Mouse (Mus musculus) hindbrain, embryonic 14.5 days (tissue): ENCODE measurements at regions not wholly inside any gene's neighbourhood (a gene's known extent, or its start where the extent isn't known, plus 50 kb on each side); places are given as distances from the start of the nearest gene placed in this dataset.

ENCODE experiments used
- ATAC-seq: fragments of 200-750 bp; cut with Nextera tagmentation; 2 replicates; pipeline ENCODE4 v1.8.0; 2017; ENCODE audit warnings: moderate number of reproducible peaks, mild to moderate bottlenecking, moderate TSS enrichment, moderate library complexity; ENCODE audit not compliant: low FRiP score
- DNase-seq: peaks from one replicate; pipeline ENCODE4 v3.0.0-alpha.2; 2015; ENCODE audit warnings: low spot score
- H3K27ac ChIP-seq: fragments of 300-500 bp; sonication (generic); 2 replicates; pipeline ENCODE4 v1.5.1; 2014; ENCODE audit warnings: mild to moderate bottlenecking, moderate library complexity
- H3K27me3 ChIP-seq: fragments of 300-500 bp; sonication (generic); 2 replicates; pipeline ENCODE4 v1.6.1; 2014; ENCODE audit warnings: mild to moderate bottlenecking, low read length, mixed read lengths; ENCODE audit not compliant: control insufficient read depth, insufficient read depth
- H3K36me3 ChIP-seq: fragments of 300-500 bp; sonication (generic); replicated peaks from 2 replicates; pipeline ENCODE4 v1.6.1; 2014; ENCODE audit not compliant: control insufficient read depth, insufficient read depth
- H3K4me1 ChIP-seq: fragments of 300-500 bp; sonication (generic); replicated peaks from 2 replicates; pipeline ENCODE4 v1.6.1; 2014; ENCODE audit warnings: antibody characterized with exemption, low read length, mixed read lengths; ENCODE audit not compliant: control insufficient read depth, insufficient read depth
- H3K4me2 ChIP-seq: fragments of 300-500 bp; sonication (generic); replicated peaks from 2 replicates; pipeline ENCODE4 v1.6.1; 2014; ENCODE audit warnings: mild to moderate bottlenecking, moderate library complexity
- H3K4me3 ChIP-seq: fragments of 300-500 bp; sonication (generic); replicated peaks from 2 replicates; pipeline ENCODE4 v1.5.1; 2014; ENCODE audit warnings: mild to moderate bottlenecking, low read length
- H3K9ac ChIP-seq: fragments of 300-500 bp; sonication (generic); 2 replicates; pipeline ENCODE4 v1.6.1; 2014
- H3K9me3 ChIP-seq: fragments of 300-500 bp; sonication (generic); 2 replicates; pipeline ENCODE4 v1.6.1; 2016; ENCODE audit warnings: low read length; ENCODE audit not compliant: control insufficient read depth
- WGBS: fragments of 180-500 bp; shearing (Covaris S2); extraction: QIAGEN DNeasy Blood & Tissue Kit; methylation state at CpG from one replicate; pipeline ENCODE4 v1.1.7; 2014; 5-methylcytosine and 5-hydroxymethylcytosine counted together

DNA sequence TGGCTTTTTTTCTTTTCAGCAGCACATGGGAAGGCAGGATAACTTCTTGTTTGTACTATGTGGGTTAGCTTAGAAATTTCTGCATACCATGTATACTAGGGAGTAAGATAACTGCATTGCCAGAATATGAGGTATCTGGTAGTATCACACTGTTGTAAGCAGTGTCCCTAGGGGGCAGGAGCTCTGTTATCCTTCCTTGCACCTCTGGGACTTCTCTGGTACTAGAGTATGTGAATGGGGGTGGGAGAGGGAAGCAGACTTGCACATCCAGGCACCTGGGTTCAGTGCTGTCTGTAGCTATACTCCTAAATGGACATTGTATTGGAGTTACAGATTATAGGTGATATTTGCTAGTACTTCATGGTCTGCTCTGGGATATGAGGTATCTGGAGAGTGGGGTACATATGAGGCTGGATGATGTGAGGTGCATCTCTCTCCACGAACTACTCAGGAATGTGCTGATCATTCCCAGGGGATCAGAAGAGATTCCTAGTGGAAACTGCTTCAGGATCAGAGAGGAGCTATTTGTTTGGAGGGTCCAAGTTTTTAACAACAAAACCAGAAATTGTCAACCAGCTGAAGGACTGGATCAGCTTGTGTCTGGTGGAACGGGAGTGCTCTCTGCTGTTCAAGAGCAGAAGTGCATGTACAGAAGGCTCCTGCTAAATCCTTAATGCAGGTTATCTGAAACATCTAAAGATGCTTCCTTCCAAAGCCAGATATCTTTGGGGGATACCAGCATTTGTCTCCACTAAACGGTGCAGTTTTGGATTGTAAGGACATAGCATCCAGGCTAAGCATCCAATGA, 402.7 kb upstream of the Vrk2 start:
- no peak overlapping the region for H3K4me3 ChIP-seq
- H3K27ac ChIP-seq: no peak overlapping the region

DNA sequence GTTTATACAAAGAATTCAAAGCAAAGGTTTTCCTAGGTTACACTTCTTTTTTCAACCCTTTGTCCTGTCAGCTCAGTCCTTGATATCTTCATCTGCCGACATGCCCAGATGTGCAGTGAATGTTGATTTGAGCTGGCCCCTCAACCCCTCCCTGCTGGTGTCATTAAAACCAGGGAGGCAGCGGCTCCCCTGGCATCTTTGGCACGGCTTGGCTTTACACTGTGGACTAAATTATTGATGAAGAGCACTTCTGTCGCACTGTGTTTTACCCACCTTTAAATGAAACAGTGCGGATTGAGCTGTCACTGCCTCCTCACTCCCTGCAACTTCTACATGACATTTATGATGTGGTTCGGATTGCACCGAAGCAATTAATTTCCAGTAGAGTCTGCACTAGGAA, 387.4 kb upstream of the Vrk2 start:
- DNase-seq (peak; percentile 37), ATAC-seq (peak; percentile 88)
- H3K27ac ChIP-seq: peak overlapping the region; percentile 38
- no peaks in the 10 kb centered on the region for H3K36me3 ChIP-seq
- H3K4me3 ChIP-seq: no peak overlapping the region
- peak overlapping the region; percentile 27; the same call in 1 of the 2 replicates for H3K4me2 ChIP-seq
- no peaks in the 10 kb centered on the region for H3K9me3 ChIP-seq
- H3K4me1 ChIP-seq: peaks cover 4% of the 10 kb centered on the region
- H3K27me3 ChIP-seq: no peaks in the 10 kb centered on the region
- no peak overlapping the region for H3K9ac ChIP-seq
- WGBS: 33% methylated on average over 7 of the region's 7 CpGs

More for the DNA sequence above, 402.7 kb upstream of the Vrk2 start:
- Histone ChIP-seq H3K4me1 (no peaks in the 10 kb centered on the region), H3K36me3 (no peaks in the 10 kb centered on the region), H3K9me3 (no peaks in the 10 kb centered on the region), H3K27me3 (no peaks in the 10 kb centered on the region), H3K4me2 (no peak overlapping the region), H3K9ac (no peak overlapping the region)
- 28% methylated on average over 3 of the region's 3 CpGs for WGBS
- ATAC-seq (peak; percentile 64; the same call in 1 of the 2 replicates), DNase-seq (peak; percentile 82)

GRCm38 (mm10) chr11:26972533-26973081, 378.8 kb upstream of the Vrk2 start:
- no peak overlapping the region for H3K27ac ChIP-seq
- ATAC-seq: no peak
- WGBS: 63% methylated on average over 8 of the region's 8 CpGs

GRCm38 (mm10) chr11:26971161-26971560, 377.4 kb upstream of the Vrk2 start:
- DNase-seq: no peak
- no peak overlapping the region for H3K9ac ChIP-seq
- 70% methylated on average over 2 of the region's 2 CpGs for WGBS
- no peak overlapping the region for H3K4me2 ChIP-seq
- H3K9me3 ChIP-seq: no peaks in the 10 kb centered on the region
- H3K27me3 ChIP-seq: no peaks in the 10 kb centered on the region
- no peak for ATAC-seq
- H3K36me3 ChIP-seq: no peaks in the 10 kb centered on the region
- H3K4me1 ChIP-seq: no peaks in the 10 kb centered on the region
- no peak overlapping the region for H3K27ac ChIP-seq
- H3K4me3 ChIP-seq: no peak overlapping the region

More at GRCm38 (mm10) chr11:26972533-26973081, 378.8 kb upstream of the Vrk2 start:
- no peaks in the 10 kb centered on the region for H3K4me1 ChIP-seq
- no peak overlapping the region for H3K4me2 ChIP-seq
- no peaks in the 10 kb centered on the region for H3K36me3 ChIP-seq
- H3K9ac ChIP-seq: no peak overlapping the region
- no peaks in the 10 kb centered on the region for H3K27me3 ChIP-seq
- no peak overlapping the region for H3K4me3 ChIP-seq
- H3K9me3 ChIP-seq: no peaks in the 10 kb centered on the region
- DNase-seq: no peak

DNA sequence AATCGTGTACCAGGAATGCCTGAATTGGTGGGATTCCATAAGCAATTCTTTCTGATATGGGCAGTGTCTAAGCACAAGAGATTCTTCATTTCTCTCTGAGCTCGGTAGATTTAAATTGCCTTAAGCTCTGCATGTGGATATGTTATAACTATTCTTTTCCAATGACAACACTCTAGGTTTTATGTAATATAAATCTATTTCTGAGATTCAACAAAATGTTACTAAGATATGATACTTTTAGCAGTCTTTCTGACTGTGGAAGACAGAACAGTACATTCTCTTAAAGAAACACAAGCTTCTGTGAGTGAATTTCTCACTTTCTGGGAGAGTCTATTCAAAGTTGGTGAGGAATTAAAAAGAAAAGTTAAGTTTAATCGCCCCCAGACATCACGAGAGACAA, 373.6 kb upstream of the Vrk2 start:
- no peak overlapping the region for H3K9ac ChIP-seq
- H3K36me3 ChIP-seq: no peaks in the 10 kb centered on the region
- 88% methylated on average over 4 of the region's 4 CpGs for WGBS
- H3K9me3 ChIP-seq: no peaks in the 10 kb centered on the region
- H3K27me3 ChIP-seq: no peaks in the 10 kb centered on the region
- DNase-seq: no peak
- H3K4me3 ChIP-seq: no peak overlapping the region
- H3K4me2 ChIP-seq: no peak overlapping the region
- no peak for ATAC-seq
- H3K27ac ChIP-seq: no peak overlapping the region
- H3K4me1 ChIP-seq: no peaks in the 10 kb centered on the region

DNA sequence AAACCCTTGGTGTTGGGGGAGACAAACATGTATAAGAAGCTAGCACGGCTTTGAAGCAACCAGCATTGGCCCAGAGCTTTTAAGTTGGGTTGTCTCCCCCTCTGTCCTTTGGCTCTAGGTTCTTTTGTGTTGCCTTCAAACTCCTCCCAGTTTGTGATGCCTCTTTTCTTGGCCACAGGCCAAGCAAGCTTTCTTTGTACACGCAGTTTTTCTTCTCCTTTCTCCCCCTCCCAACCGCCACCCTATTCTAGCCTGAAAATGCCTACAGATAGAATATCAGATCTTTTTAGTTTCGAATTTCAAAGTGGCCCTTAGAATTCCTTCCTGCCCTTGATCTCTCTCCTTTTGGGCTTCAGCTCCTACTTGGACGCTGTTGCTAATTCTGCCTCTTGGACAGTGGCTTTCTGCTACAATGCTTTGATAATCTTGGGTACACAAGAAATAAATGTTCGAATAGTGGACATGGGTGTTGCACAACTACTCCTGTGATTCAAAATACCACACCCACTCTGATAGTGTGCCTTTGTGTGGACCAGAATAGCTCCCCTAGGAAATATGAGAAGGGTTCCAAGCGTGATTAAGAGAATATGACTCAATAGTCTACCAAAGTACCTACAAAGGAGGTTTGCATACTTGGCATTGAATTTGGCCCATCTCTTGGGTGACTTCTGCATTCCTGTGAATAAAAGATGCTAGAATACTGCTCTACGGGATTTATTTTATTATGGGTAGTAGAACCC, 369.3 kb upstream of the Vrk2 start:
- Histone ChIP-seq H3K27ac (no peak overlapping the region), H3K4me2 (no peak overlapping the region)
- 53% methylated on average over 8 of the region's 8 CpGs for WGBS

DNA sequence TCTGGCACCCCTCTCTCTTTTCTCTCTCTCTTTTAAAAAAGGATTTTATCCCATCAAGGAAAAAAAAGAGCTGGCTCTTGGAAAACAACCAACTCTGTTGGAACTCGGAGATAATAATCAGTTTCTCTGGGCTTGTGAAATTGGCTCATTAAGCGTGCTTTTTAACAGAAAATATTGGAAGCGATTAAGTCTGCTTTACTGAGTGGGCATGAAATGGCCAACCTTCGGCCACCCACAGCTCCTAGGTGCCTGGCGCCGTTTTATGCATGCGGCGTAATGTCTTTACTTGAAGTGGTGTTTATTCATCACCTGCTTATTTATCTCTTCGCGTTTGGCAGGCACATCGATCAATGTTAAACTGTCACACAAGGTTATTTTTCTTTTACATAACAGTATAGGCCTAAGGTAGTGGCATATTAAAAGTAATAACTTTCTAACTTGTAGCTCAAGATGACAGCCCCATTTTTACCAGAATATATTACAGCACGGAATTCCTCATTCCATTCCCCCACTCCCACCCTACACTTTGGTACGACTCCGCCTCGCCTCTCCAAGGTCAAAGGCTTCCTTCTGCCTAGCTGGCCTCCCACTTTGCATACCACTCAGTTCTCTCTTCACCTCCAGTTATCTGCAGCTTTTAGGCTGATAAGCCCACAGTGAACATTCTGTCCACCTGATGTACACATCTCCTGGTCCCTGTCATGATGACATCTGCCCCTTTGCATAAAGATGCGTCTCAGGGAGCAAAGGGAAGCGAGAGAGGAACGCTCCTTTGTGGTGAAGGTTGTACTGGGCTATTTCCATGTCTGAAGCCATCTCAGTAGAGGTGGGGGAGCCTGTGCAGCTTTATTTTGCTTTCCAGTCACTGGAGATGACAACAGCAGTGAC, 368.5 kb upstream of the Vrk2 start:
- no peaks in the 10 kb centered on the region for H3K9me3 ChIP-seq
- no peaks in the 10 kb centered on the region for H3K36me3 ChIP-seq
- H3K4me2 ChIP-seq: no peak overlapping the region
- peak; percentile 31; the same call in 1 of the 2 replicates for ATAC-seq
- H3K4me3 ChIP-seq: no peak overlapping the region
- peaks cover 6% of the 10 kb centered on the region; the same call in 1 of the 2 replicates for H3K4me1 ChIP-seq
- H3K27ac ChIP-seq: 0 out of 2 replicates have a peak overlapping the region, but pooled peaks have one; percentile 52
- no peak overlapping the region for H3K9ac ChIP-seq
- H3K27me3 ChIP-seq: no peaks in the 10 kb centered on the region
- 53% methylated on average over 18 of the region's 18 CpGs for WGBS
- DNase-seq: peak; percentile 33

More for the DNA sequence above, 369.3 kb upstream of the Vrk2 start:
- no peak for DNase-seq
- H3K9me3 ChIP-seq: no peaks in the 10 kb centered on the region
- no peak overlapping the region for H3K9ac ChIP-seq
- no peaks in the 10 kb centered on the region for H3K36me3 ChIP-seq
- no peaks in the 10 kb centered on the region for H3K27me3 ChIP-seq
- H3K4me3 ChIP-seq: no peak overlapping the region
- H3K4me1 ChIP-seq: peaks cover 6% of the 10 kb centered on the region; the same call in 1 of the 2 replicates
- no peak for ATAC-seq

DNA sequence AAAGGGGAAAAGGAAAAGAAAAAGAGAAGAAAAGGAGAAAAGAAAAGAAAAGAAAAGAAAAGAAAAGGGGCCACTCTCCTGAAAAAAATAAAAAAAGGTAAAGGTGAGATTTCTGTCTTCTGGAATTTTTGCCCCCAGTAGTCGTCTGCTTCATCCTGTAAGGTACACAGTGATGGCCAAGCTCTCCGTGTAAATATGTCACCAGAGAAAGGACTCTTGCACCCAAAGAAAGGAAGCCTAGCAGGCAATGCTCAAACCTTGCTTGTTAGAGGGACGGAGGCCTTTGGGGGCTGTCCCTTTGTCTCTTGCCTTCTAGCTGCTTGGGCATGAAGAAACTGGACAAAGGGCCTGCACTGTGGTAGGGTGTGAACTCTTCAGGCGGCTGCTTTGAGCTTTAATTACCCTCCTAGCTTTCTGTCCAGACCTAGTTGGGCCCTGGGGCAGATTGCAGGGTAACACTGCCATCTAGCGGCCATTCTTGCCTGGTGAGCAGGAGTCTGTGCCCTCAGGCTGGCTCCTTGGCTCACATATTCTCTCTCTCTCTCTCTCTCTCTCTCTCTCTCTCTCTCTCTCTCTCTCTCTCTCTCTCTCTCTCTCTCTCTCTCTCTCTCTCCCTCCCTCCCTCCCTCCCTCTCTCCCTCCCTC, 367.7 kb upstream of the Vrk2 start:
- Histone ChIP-seq H3K27ac (no peak overlapping the region), H3K36me3 (no peaks in the 10 kb centered on the region), H3K4me1 (peaks cover 6% of the 10 kb centered on the region; the same call in 1 of the 2 replicates), H3K4me2 (peak overlapping the region; percentile 43), H3K9me3 (no peaks in the 10 kb centered on the region), H3K9ac (peak overlapping the region; percentile 18; the same call in 1 of the 2 replicates), H3K4me3 (no peak overlapping the region), H3K27me3 (no peaks in the 10 kb centered on the region)
- WGBS: 2% methylated on average over 5 of the region's 5 CpGs
- ATAC-seq: peak; percentile 98
- peak; percentile 96 for DNase-seq
